Mouse (Mus musculus): ENCODE data around the gene Sp3. TPM values are rescaled to one million over a fixed set of nuclear protein-coding genes. Genes with fewer than 3 reads are reported as not detected.
"Not testable (repeated sequence)": the region's sequence is repeated elsewhere in the genome, so short reads cannot be mapped to it uniquely, and the experiment has no call there.

The Sp3 gene
- polyA plus RNA-seq, 1 experiment from 2014 or later, result 46.4 TPM

DNA sequence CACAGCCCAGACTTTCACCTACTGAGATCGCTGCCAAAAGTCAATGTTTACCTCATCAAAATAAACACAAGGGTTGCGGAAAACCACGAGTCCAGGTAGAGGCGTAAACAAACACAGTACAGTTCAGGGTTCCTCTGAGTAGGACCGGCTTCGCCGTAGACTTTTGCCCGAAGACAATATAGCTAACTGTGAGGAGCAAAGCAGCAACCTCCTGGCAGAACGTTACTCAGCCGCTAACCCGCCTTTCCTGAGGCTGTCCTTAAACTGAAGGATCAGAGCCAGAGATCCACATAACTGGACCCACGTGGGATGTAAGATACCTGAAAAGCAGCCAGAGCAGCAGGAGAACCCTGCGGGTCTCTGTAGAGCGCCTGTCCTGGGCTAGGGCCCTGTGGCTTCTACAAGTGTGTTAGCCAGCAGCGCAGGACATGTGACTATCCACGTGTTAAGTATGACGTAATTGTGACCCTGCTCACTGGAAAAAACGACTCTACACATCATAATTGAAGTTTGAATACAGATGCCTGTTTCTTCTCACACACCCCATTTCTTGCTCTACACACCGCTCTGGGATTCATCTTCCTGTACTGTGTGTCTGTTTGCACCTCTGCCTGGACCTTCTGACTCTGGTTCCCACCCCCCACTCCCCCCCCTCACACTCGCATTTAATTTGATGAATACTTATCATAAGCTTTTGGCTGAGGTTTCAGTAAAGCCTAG, 71.9 kb downstream of the Sp3 start:
- H3K4me1 ChIP-seq, result peaks cover 12% of the 10 kb centered on the region
- no peaks in the 10 kb centered on the region for H3K36me3 ChIP-seq (replicated peaks)
- no peaks in the 10 kb centered on the region for H3K9me3 ChIP-seq
- H3K27ac ChIP-seq, result no peak overlapping the region
- H3K27me3 ChIP-seq (ENCODE audit: poor library complexity, severe bottlenecking), result no peaks in the 10 kb centered on the region
- WGBS, result 90% methylated on average over 20 of the region's 20 CpGs
- no peak for DNase-seq (ENCODE audit: extremely low spot score, low spot score)
- no peak overlapping the region for H3K4me3 ChIP-seq

DNA sequence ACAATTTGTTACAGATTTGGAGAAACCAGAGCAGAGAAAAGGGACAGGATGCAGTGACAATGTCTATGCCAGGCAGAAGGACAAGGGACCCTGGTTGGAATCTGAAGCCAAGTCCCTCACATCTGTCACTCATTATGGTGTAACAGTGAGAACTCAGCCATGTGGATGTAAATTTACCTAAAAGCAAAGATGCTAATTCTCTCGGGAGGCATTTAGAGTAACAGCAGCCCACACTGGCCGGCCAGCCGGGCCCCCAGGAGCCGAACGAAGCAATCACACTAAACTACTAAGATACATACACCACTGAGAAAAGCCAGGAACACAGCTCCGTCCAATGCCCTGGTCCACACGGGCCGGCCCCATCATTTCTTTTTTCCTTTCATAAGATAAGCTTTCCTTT, 73.5 kb downstream of the Sp3 start:
- WGBS, result 74% methylated on average over 8 of the region's 8 CpGs
- DNase-seq (ENCODE audit: extremely low spot score, low spot score), result no peak
- H3K27ac ChIP-seq, result no peak overlapping the region

DNA sequence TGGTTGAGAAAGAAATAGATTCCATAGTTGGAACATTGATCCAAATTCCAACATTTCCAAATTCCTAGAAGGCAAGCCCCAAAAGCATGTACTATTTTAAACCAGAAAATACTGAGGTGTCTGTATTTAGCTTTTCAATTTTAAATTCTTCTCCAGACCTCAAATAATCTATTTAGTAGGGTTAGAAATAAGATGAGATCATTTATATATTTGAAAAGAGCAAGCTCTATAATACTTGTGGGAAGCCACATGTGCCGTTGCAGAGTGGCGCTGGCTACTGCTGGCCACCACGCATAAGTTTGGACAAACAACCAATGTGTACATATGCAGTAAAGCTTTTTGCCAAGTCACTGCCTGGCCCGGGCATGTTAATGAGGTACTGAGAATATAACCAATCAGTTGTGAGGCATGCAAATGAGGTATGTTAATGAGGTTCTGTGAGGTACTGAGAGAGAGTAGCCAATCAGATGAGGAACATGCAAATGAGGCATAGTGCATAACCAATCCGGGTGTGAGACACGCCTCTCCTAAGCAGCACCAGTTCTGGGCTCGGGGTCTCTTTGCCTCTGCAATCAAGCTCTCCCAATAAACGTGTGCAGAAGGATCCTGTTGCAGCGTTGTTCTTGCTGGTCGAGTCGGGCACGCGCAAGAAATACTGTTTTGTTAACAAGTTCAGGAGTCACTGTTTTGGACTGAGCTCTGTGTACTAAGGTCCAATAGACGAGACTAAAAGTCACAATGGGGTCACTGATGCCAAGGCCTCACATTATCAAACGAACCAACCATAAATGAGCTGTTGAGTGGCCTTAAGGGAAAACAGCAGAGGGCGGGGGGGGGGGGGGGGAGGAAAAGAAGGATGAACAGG, 77.2 kb downstream of the Sp3 start:
- WGBS, result 89% methylated on average over 16 of the region's 16 CpGs
- not testable (repeated sequence) for H3K27ac ChIP-seq; H3K4me3 ChIP-seq; H3K36me3 ChIP-seq (replicated peaks); H3K27me3 ChIP-seq (ENCODE audit: poor library complexity, severe bottlenecking); H3K9me3 ChIP-seq; DNase-seq (ENCODE audit: extremely low spot score, low spot score)
- peaks cover 12% of the 10 kb centered on the region for H3K4me1 ChIP-seq

More for the DNA sequence above, 73.5 kb downstream of the Sp3 start:
- no peaks in the 10 kb centered on the region for H3K36me3 ChIP-seq (replicated peaks)
- H3K27me3 ChIP-seq (ENCODE audit: poor library complexity, severe bottlenecking), result no peaks in the 10 kb centered on the region
- H3K4me1 ChIP-seq, result peaks cover 12% of the 10 kb centered on the region
- no peaks in the 10 kb centered on the region for H3K9me3 ChIP-seq
- no peak overlapping the region for H3K4me3 ChIP-seq

DNA sequence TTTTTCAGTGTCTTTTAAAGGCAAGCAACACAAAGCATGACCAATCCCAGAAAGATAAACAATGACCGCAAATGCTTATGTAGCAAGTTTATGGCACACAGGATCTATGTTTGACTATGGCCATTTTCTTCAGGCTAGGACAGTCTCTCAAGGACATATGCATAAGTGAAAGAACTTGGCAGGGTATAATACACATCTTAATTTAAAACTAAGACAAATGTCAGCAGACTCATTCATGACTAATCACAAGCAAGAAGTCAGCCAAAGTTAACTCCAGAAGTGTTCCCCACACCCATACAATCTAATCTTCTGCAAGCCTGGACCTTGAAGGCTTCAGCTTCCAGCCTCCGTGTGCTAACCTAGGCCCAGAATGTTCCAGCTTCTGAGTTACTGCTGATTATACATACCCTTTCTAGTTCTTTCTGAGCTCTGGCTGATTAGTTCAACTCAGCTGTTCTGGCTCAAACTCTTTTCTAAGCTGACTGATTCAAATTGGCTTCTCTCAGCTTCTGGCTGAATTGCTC, 81.4 kb downstream of the Sp3 start:
- Histone ChIP-seq H3K27ac (no peak overlapping the region), H3K9me3 (peaks cover 5% of the 10 kb centered on the region; the same call in 1 of the 2 replicates), H3K4me3 (no peak overlapping the region), H3K27me3 (ENCODE audit: poor library complexity, severe bottlenecking) (no peaks in the 10 kb centered on the region), H3K4me1 (no peaks in the 10 kb centered on the region), H3K36me3 (replicated peaks) (no peaks in the 10 kb centered on the region)
- 93% methylated on average over 2 of the region's 2 CpGs for WGBS
- no peak for DNase-seq (ENCODE audit: extremely low spot score, low spot score)

DNA sequence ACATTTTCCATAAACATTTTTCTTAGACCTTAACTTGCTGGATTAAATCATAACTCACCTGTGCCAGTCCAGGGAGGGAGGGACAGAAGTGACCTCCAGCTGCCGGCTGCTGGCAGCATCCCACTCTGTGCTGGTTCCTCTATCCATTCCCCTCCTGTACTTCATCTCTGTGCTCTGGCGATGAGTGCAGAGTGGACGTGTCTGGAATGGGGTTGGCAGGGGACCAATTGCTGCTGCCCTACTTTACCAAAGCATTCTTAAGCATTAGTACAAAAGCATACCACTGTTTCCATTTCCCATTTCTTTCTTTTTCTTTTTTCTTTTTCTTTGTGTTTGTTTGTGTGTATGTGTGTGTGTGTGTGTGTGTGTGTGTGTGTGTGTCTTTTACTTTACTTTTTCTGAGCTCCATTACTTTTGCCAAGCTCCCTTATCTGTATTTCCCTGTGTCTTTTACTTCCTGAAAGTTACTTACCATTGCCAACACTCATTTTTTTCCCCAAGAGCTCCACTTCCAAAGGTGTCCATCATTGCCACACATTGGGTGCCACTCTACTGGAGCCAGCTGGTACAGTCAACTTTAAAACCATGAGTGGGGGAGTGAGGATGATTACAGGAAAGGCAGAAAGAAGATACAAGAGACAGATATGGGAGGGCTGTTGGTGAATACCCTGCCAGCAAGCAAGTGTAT, 82.0 kb downstream of the Sp3 start:
- Histone ChIP-seq H3K9me3 (peaks cover 5% of the 10 kb centered on the region; the same call in 1 of the 2 replicates), H3K27me3 (ENCODE audit: poor library complexity, severe bottlenecking) (no peaks in the 10 kb centered on the region), H3K27ac (no peak overlapping the region), H3K4me3 (no peak overlapping the region), H3K36me3 (replicated peaks) (no peaks in the 10 kb centered on the region), H3K4me1 (no peaks in the 10 kb centered on the region)
- 87% methylated on average over 3 of the region's 3 CpGs for WGBS
- no peak for DNase-seq (ENCODE audit: extremely low spot score, low spot score)

DNA sequence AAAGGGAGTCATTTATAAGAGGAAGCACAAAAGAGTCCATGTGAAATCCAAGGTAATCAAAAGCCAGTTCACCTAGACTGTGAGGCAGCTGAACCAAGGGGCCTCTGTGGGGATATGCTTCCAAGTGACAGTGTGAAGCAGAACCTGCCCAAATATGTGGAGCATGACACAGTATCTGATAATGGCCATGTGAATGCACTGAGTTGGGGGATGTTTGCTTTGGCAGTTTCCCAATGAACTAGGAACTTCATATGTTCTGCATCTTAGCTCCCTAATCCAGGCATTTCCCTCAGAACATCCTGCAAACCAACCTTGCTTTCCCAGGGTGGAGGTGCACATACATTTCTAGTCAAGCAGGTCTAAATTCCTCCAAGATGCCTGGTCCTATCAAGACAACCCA, 90.4 kb downstream of the Sp3 start:
- H3K27ac ChIP-seq, result no peak overlapping the region
- no peak for DNase-seq (ENCODE audit: extremely low spot score, low spot score)
- no peaks in the 10 kb centered on the region for H3K9me3 ChIP-seq
- no peaks in the 10 kb centered on the region for H3K27me3 ChIP-seq (ENCODE audit: poor library complexity, severe bottlenecking)
- no peak overlapping the region for H3K4me3 ChIP-seq
- no peaks in the 10 kb centered on the region for H3K4me1 ChIP-seq
- H3K36me3 ChIP-seq (replicated peaks), result no peaks in the 10 kb centered on the region

Small RNA genes lying within 50 kb of the gene (microRNA-seq; reads per million reads assigned to microRNA genes)
- not detected for gene Gm25960

Other genes with a start within 250 kb of the Sp3 start
- not detected in 2 replicates for gene Gm11084, start 6.3 kb upstream of the Sp3 start, polyA plus RNA-seq (2016; fragmentation: Nextera tagmentation; extraction: Ambion mirVana)
- gene Ola1, start 238.5 kb upstream of the Sp3 start, polyA plus RNA-seq (2016; fragmentation: Nextera tagmentation; extraction: Ambion mirVana), result 111 and 112 TPM in 2 replicates

All from forebrain, embryonic 10.5 days (tissue).